Mouse (Mus musculus) neural tube, embryonic 12.5 days (tissue): ENCODE measurements at regions not wholly inside any gene's neighbourhood (a gene's known extent, or its start where the extent isn't known, plus 50 kb on each side); places are given as distances from the start of the nearest gene placed in this dataset.
A peak's percentile ranks its signal among the peaks of the same experiment; 100 is the strongest.

Experiments
- ATAC-seq: fragments of 200-750 bp; cut with Nextera tagmentation; 2 replicates; pipeline ENCODE4 v1.8.0; 2017; ENCODE audit warnings: low read depth, mild to moderate bottlenecking, moderate TSS enrichment, moderate library complexity; ENCODE audit not compliant: low FRiP score
- H3K27ac ChIP-seq: fragments of 300-500 bp; sonication (generic); 2 replicates; pipeline ENCODE4 v1.5.1; 2016
- H3K27me3 ChIP-seq: fragments of 300-500 bp; sonication (generic); replicated peaks from 2 replicates; pipeline ENCODE4 v1.6.1; 2016; ENCODE audit warnings: mild to moderate bottlenecking
- H3K36me3 ChIP-seq: fragments of 300-500 bp; sonication (generic); 2 replicates; pipeline ENCODE4 v1.6.1; 2016; ENCODE audit warnings: mild to moderate bottlenecking
- H3K4me1 ChIP-seq: fragments of 300-500 bp; sonication (generic); 2 replicates; pipeline ENCODE4 v1.6.1; 2016
- H3K4me2 ChIP-seq: fragments of 300-500 bp; sonication (generic); replicated peaks from 2 replicates; pipeline ENCODE4 v1.6.1; 2016; ENCODE audit warnings: mild to moderate bottlenecking
- H3K4me3 ChIP-seq: fragments of 300-500 bp; sonication (generic); 2 replicates; pipeline ENCODE4 v1.5.1; 2016
- H3K9ac ChIP-seq: fragments of 300-500 bp; sonication (generic); 2 replicates; pipeline ENCODE4 v1.6.1; 2016; ENCODE audit warnings: mild to moderate bottlenecking
- H3K9me3 ChIP-seq: fragments of 300-500 bp; sonication (generic); 2 replicates; pipeline ENCODE4 v1.6.1; 2016; ENCODE audit warnings: mild to moderate bottlenecking
- WGBS: fragments of 180-500 bp; shearing (Covaris S2); methylation state at CpG from one replicate; pipeline ENCODE4 v1.1.7; 2016; 5-methylcytosine and 5-hydroxymethylcytosine counted together

GRCm38 (mm10) chr3:147099143-147099713, 247.1 kb downstream of the Ttll7 start:
- no peaks in the 10 kb centered on the region for H3K9me3 ChIP-seq
- no peak overlapping the region for H3K27ac ChIP-seq
- peak overlapping the region; percentile 32; the same call in 1 of the 2 replicates for H3K4me2 ChIP-seq
- 26% methylated on average over 12 of the region's 12 CpGs for WGBS
- no peak for ATAC-seq
- H3K9ac ChIP-seq = no peak overlapping the region
- no peak overlapping the region for H3K4me3 ChIP-seq
- H3K4me1 ChIP-seq = peaks cover 30% of the 10 kb centered on the region; the same call in 1 of the 2 replicates
- no peaks in the 10 kb centered on the region for H3K27me3 ChIP-seq
- H3K36me3 ChIP-seq = no peaks in the 10 kb centered on the region

GRCm38 (mm10) chr3:147101053-147101764, 249.0 kb downstream of the Ttll7 start:
- no peaks in the 10 kb centered on the region for H3K27me3 ChIP-seq
- H3K9ac ChIP-seq = no peak overlapping the region
- H3K4me2 ChIP-seq = no peak overlapping the region
- peaks cover 30% of the 10 kb centered on the region; the same call in 1 of the 2 replicates for H3K4me1 ChIP-seq
- H3K36me3 ChIP-seq = no peaks in the 10 kb centered on the region
- ATAC-seq = 0 out of 2 replicates have a peak, but pooled peaks have one; percentile 27
- H3K9me3 ChIP-seq = no peaks in the 10 kb centered on the region
- H3K27ac ChIP-seq = no peak overlapping the region
- H3K4me3 ChIP-seq = no peak overlapping the region
- 36% methylated on average over 7 of the region's 7 CpGs for WGBS

GRCm38 (mm10) chr3:147101765-147102113, 249.6 kb downstream of the Ttll7 start:
- no peaks in the 10 kb centered on the region for H3K36me3 ChIP-seq
- H3K4me1 ChIP-seq = peaks cover 30% of the 10 kb centered on the region; the same call in 1 of the 2 replicates
- no peak overlapping the region for H3K27ac ChIP-seq
- H3K9ac ChIP-seq = no peak overlapping the region
- no peaks in the 10 kb centered on the region for H3K27me3 ChIP-seq
- no peak overlapping the region for H3K4me2 ChIP-seq
- no peaks in the 10 kb centered on the region for H3K9me3 ChIP-seq
- ATAC-seq = peak; percentile 67; the same call in 1 of the 2 replicates
- 37% methylated on average over 3 of the region's 3 CpGs for WGBS
- H3K4me3 ChIP-seq = no peak overlapping the region

- H3K27me3 ChIP-seq = no peaks in the 10 kb centered on the region
- H3K9me3 ChIP-seq = no peaks in the 10 kb centered on the region
- no peaks in the 10 kb centered on the region for H3K36me3 ChIP-seq
- H3K9ac ChIP-seq = no peak overlapping the region
- H3K4me3 ChIP-seq = no peak overlapping the region
- no peak overlapping the region for H3K27ac ChIP-seq
- H3K4me1 ChIP-seq = peaks cover 24% of the 10 kb centered on the region; the same call in 1 of the 2 replicates
- no peak for ATAC-seq
- 42% methylated on average over 7 of the region's 7 CpGs for WGBS
- H3K4me2 ChIP-seq = no peak overlapping the region
These were observed 251.3 kb downstream of the Ttll7 start for GRCm38 (mm10) chr3:147103428-147103827.

GRCm38 (mm10) chr3:147117609-147118008, 265.4 kb downstream of the Ttll7 start:
- H3K27ac ChIP-seq = no peak overlapping the region
- no peaks in the 10 kb centered on the region for H3K27me3 ChIP-seq
- H3K9me3 ChIP-seq = no peaks in the 10 kb centered on the region
- ATAC-seq = no peak
- no peaks in the 10 kb centered on the region for H3K36me3 ChIP-seq
- 0 out of 2 replicates have a peak, but pooled peaks cover 3% of the 10 kb centered on the region for H3K4me1 ChIP-seq
- WGBS = 60% methylated on average over 4 of the region's 4 CpGs
- no peak overlapping the region for H3K4me3 ChIP-seq
- no peak overlapping the region for H3K4me2 ChIP-seq
- H3K9ac ChIP-seq = no peak overlapping the region

- H3K4me1 ChIP-seq = 0 out of 2 replicates have a peak, but pooled peaks cover 3% of the 10 kb centered on the region
- no peaks in the 10 kb centered on the region for H3K27me3 ChIP-seq
- H3K4me3 ChIP-seq = no peak overlapping the region
- no peaks in the 10 kb centered on the region for H3K36me3 ChIP-seq
- no peak overlapping the region for H3K27ac ChIP-seq
- H3K9ac ChIP-seq = no peak overlapping the region
- no peaks in the 10 kb centered on the region for H3K9me3 ChIP-seq
- no peak overlapping the region for H3K4me2 ChIP-seq
- no peak for ATAC-seq
- whole genome bisulfite sequencing = 64% methylated on average over 5 of the region's 5 CpGs
These were observed 265.9 kb downstream of the Ttll7 start for GRCm38 (mm10) chr3:147118092-147118491.

- no peak for ATAC-seq
- H3K9me3 ChIP-seq = no peaks in the 10 kb centered on the region
- no peaks in the 10 kb centered on the region for H3K27me3 ChIP-seq
- 92% methylated on average over 6 of the region's 6 CpGs for WGBS
- no peak overlapping the region for H3K4me3 ChIP-seq
- H3K27ac ChIP-seq = no peak overlapping the region
- no peak overlapping the region for H3K4me2 ChIP-seq
- no peak overlapping the region for H3K9ac ChIP-seq
- no peaks in the 10 kb centered on the region for H3K36me3 ChIP-seq
- 0 out of 2 replicates have a peak, but pooled peaks cover 3% of the 10 kb centered on the region for H3K4me1 ChIP-seq
These were observed 266.5 kb downstream of the Ttll7 start for GRCm38 (mm10) chr3:147118622-147119021.

GRCm38 (mm10) chr3:147121826-147122225, 269.7 kb downstream of the Ttll7 start:
- H3K9me3 ChIP-seq = no peaks in the 10 kb centered on the region
- H3K9ac ChIP-seq = no peak overlapping the region
- no peak overlapping the region for H3K4me2 ChIP-seq
- H3K4me1 ChIP-seq = 0 out of 2 replicates have a peak, but pooled peaks cover 3% of the 10 kb centered on the region
- no peak overlapping the region for H3K27ac ChIP-seq
- ATAC-seq = no peak
- H3K27me3 ChIP-seq = no peaks in the 10 kb centered on the region
- H3K36me3 ChIP-seq = no peaks in the 10 kb centered on the region
- 84% methylated on average over 6 of the region's 6 CpGs for WGBS
- no peak overlapping the region for H3K4me3 ChIP-seq

GRCm38 (mm10) chr3:147127740-147128139, 275.6 kb downstream of the Ttll7 start:
- no peak overlapping the region for H3K4me2 ChIP-seq
- WGBS = 80% methylated on average over 6 of the region's 6 CpGs
- H3K27ac ChIP-seq = no peak overlapping the region
- no peaks in the 10 kb centered on the region for H3K27me3 ChIP-seq
- H3K36me3 ChIP-seq = no peaks in the 10 kb centered on the region
- ATAC-seq = no peak
- H3K9ac ChIP-seq = no peak overlapping the region
- H3K4me3 ChIP-seq = no peak overlapping the region
- no peaks in the 10 kb centered on the region for H3K4me1 ChIP-seq
- H3K9me3 ChIP-seq = no peaks in the 10 kb centered on the region

GRCm38 (mm10) chr3:147132830-147133229, 280.7 kb downstream of the Ttll7 start:
- Histone ChIP-seq H3K9ac (no peak overlapping the region), H3K36me3 (no peaks in the 10 kb centered on the region), H3K9me3 (no peaks in the 10 kb centered on the region), H3K27ac (no peak overlapping the region), H3K27me3 (no peaks in the 10 kb centered on the region), H3K4me1 (no peaks in the 10 kb centered on the region), H3K4me2 (no peak overlapping the region), H3K4me3 (no peak overlapping the region)
- 84% methylated on average over 13 of the region's 13 CpGs for WGBS
- no peak for ATAC-seq

- ATAC-seq = no peak
- Histone ChIP-seq H3K36me3 (no peaks in the 10 kb centered on the region), H3K9me3 (no peaks in the 10 kb centered on the region), H3K4me2 (no peak overlapping the region), H3K4me3 (no peak overlapping the region), H3K27ac (no peak overlapping the region), H3K27me3 (no peaks in the 10 kb centered on the region), H3K4me1 (no peaks in the 10 kb centered on the region), H3K9ac (no peak overlapping the region)
- WGBS = 90% methylated on average over 13 of the region's 13 CpGs
These were observed 281.2 kb downstream of the Ttll7 start for GRCm38 (mm10) chr3:147133408-147133807.

- no peaks in the 10 kb centered on the region for H3K36me3 ChIP-seq
- no peak for ATAC-seq
- WGBS = 60% methylated on average over 3 of the region's 3 CpGs
- H3K4me1 ChIP-seq = no peaks in the 10 kb centered on the region
- no peak overlapping the region for H3K4me3 ChIP-seq
- no peak overlapping the region for H3K4me2 ChIP-seq
- H3K9ac ChIP-seq = no peak overlapping the region
- no peak overlapping the region for H3K27ac ChIP-seq
- no peaks in the 10 kb centered on the region for H3K9me3 ChIP-seq
- H3K27me3 ChIP-seq = no peaks in the 10 kb centered on the region
These were observed 288.2 kb downstream of the Ttll7 start for GRCm38 (mm10) chr3:147140414-147140813.

- H3K4me1 ChIP-seq = no peaks in the 10 kb centered on the region
- no peaks in the 10 kb centered on the region for H3K36me3 ChIP-seq
- H3K9ac ChIP-seq = no peak overlapping the region
- H3K4me3 ChIP-seq = no peak overlapping the region
- 73% methylated on average over 3 of the region's 3 CpGs for WGBS
- H3K27me3 ChIP-seq = no peaks in the 10 kb centered on the region
- ATAC-seq = no peak
- H3K9me3 ChIP-seq = no peaks in the 10 kb centered on the region
- H3K27ac ChIP-seq = no peak overlapping the region
- H3K4me2 ChIP-seq = no peak overlapping the region
These were observed 301.3 kb downstream of the Ttll7 start for GRCm38 (mm10) chr3:147153456-147153855.
